Mouse (Mus musculus): ENCODE results near the gene Celf6.

DNA sequence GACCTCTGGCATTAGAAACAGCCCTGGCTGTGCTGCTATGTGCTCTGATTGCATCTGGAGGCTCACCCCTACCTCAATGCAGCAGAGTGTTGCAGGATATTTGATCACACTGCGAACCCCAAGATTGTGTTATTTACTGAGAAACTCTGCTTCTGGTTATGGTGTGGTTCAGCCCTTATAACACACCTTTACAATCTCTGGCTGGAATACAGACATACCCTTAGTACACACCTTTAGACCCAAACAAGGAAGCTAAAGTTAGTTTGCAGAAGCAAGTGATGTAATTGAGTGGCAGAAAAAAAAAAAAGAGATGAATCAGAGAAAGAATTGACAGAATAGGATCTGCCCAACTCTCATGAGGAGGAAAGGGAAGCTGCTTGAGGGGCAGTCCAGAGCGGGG lies 33.2 kb downstream of the Celf6 start:
- TF ChIP-seq EP300 (IDR thresholded peaks at IDR 0.05) (no peak), CTCF (IDR thresholded peaks at IDR 0.05) (no peak)

Data from lung, postnatal 0 days (tissue).